Comparison of ENCODE assay signal across 25 mouse cellular contexts in the genomic region with DNA sequence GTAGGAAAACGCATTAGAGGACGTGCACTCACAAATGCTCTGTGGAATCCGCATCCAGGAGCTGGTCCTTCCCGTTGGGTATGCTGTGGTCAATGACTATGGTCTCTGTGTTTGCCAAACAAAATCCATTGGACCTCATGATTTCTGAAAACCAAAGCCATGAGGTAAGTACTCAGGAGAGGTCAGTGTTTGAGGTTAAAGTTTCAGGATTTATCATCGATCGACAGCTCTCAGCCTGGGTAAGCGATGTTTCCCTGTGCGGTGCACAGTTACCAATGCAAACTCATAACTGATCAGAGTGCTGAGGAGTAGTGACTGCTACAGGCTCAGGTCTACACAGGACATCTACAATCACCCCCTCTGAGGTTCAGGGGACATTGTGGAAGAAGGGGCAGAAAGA. TPM values are rescaled to one million over a fixed set of nuclear protein-coding genes. Genes with fewer than 3 reads are reported as not detected.
"Had no signal": no experiment of that assay in that cellular context is flagged by ENCODE, and none has a peak within 500 bp of the region (broad histone marks: within the 10 kb centered on the region; RNA-seq: fewer than 3 reads in every experiment).

No protein-coding gene starts in this region.

- ATAC-seq: forebrain, embryonic 16.5 days; hindbrain, embryonic 16.5 days; inflammation-experienced regulatory T-cells, adult 6 months; intestine, embryonic 15.5 days; intestine, postnatal 0 days had no signal

- DNase-seq: gastrocnemius, adult 2 months; gastrocnemius, postnatal 10 days; gastrocnemius, postnatal 25 days; heart, adult 18-20 months; heart, postnatal 10 days; heart, postnatal 4 days; kidney, adult 18-20 months; kidney, adult 8-10 months; kidney, postnatal 10 days; kidney, postnatal 4 days; left cerebral cortex, postnatal 4 days had no signal

- H3K27me3 ChIP-seq: heart, embryonic 12.5 days; hindbrain, embryonic 12.5 days; intestine, embryonic 15.5 days; limb, embryonic 13.5 days had no signal

- H3K36me3 ChIP-seq: hindbrain, embryonic 12.5 days; intestine, embryonic 15.5 days had no signal

- H3K9ac ChIP-seq: heart, embryonic 12.5 days; hindbrain, embryonic 12.5 days; hindbrain, embryonic 14.5 days; intestine, embryonic 15.5 days; limb, embryonic 13.5 days had no signal

- H3K27ac ChIP-seq: gastrocnemius, adult 2 months; heart, embryonic 10.5 days; hindbrain, embryonic 10.5 days; hindbrain, embryonic 12.5 days; hindbrain, embryonic 14.5 days; intestine, embryonic 15.5 days; layer of hippocampus, adult 2 months; left cerebral cortex, adult 2 months; limb, embryonic 13.5 days had no signal

- H3K4me1 ChIP-seq: heart, embryonic 10.5 days; heart, embryonic 12.5 days; hindbrain, embryonic 12.5 days; intestine, embryonic 15.5 days; limb, embryonic 13.5 days had no signal

- H3K4me3 ChIP-seq: gastrocnemius, adult 2 months; heart, embryonic 10.5 days; heart, embryonic 12.5 days; hindbrain, embryonic 10.5 days; hindbrain, embryonic 12.5 days; intestine, embryonic 15.5 days; layer of hippocampus, adult 2 months; left cerebral cortex, adult 2 months; limb, embryonic 13.5 days had no signal

- H3K9me3 ChIP-seq: heart, embryonic 10.5 days; heart, embryonic 12.5 days; hindbrain, embryonic 10.5 days; hindbrain, embryonic 12.5 days; intestine, embryonic 15.5 days; limb, embryonic 13.5 days had no signal

- H3K4me2 ChIP-seq: heart, embryonic 12.5 days; hindbrain, embryonic 12.5 days; hindbrain, embryonic 14.5 days; intestine, embryonic 15.5 days; limb, embryonic 13.5 days had no signal

RNA-seq across cellular contexts. Expression of a gene that starts 23.0 kb away (rescaled TPM):
- total RNA-seq: granulocyte monocyte progenitor cell, adult 5-6 weeks had no signal
